Mouse (Mus musculus) megakaryocyte, embryonic 14.5 days (primary cell): ENCODE data around the gene Vamp8. TPM values are rescaled to one million over a fixed set of nuclear protein-coding genes. Genes with fewer than 3 reads are reported as not detected.

Experiments
- H3K27me3 ChIP-seq: replicated peaks from 2 replicates; pipeline ENCODE3; 2012; ENCODE audit warnings: inconsistent platforms
- H3K36me3 ChIP-seq: replicated peaks from 2 replicates; pipeline ENCODE3; 2012; ENCODE audit warnings: low read length, inconsistent platforms, mixed read lengths
- H3K4me1 ChIP-seq: 2 replicates; pipeline ENCODE4 v1.6.1; 2012; ENCODE audit warnings: inconsistent platforms
- H3K4me3 ChIP-seq: replicated peaks from 2 replicates; pipeline ENCODE3; 2012; ENCODE audit warnings: moderate library complexity, mild to moderate bottlenecking, inconsistent platforms
- H3K9me3 ChIP-seq: 2 replicates; pipeline ENCODE4 v1.6.1; 2012; ENCODE audit warnings: inconsistent platforms
- FLI1 ChIP-seq: IDR thresholded peaks from 2 replicates; pipeline ENCODE4 v1.6.1; 2012; ENCODE audit warnings: low read length, inconsistent platforms, mixed read lengths
- GATA1 ChIP-seq: IDR thresholded peaks from 3 replicates; pipeline ENCODE4 v1.6.1; 2012; ENCODE audit warnings: mixed read lengths, low read length, inconsistent platforms, borderline replicate concordance
- polyA plus RNA-seq: library from polyadenylated mRNA; stranded (reverse); fragments of >175 nt; gene quantifications from 2 replicates; pipeline ENCODE4 v1.2.3, GENCODE M21; 2012; ENCODE audit warnings: low replicate concordance; ENCODE audit not compliant: insufficient read depth

Vamp8 gene
- polyA plus RNA-seq, 1 experiment, result 174 TPM

DNA sequence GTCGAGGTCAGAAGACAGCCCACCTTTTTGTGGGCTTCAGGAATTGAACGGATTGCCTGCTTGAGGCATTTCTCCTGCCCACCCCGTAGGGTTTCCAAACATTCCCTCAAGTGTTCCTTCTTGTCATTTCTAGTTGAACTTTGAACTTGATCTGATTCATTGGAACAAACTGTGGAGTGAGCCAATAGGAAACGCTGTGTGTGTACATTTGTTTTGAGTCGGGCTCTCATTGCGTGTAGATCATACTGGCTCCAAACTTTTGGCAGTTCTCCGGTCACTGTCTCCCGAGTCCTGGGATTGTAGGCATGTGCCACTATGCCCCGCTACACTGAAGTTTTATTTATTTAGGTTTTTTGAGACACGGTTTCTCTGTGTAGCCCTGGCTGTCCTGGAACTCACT is 30.4 kb upstream of the Vamp8 start:
- no peaks in the 10 kb centered on the region for H3K27me3 ChIP-seq
- TF ChIP-seq GATA1, result no peak
- TF ChIP-seq FLI1, result no peak
- H3K4me3 ChIP-seq, result no peak overlapping the region
- peaks cover 34% of the 10 kb centered on the region for H3K4me1 ChIP-seq
- peaks cover 97% of the 10 kb centered on the region for H3K36me3 ChIP-seq
- peaks cover 14% of the 10 kb centered on the region for H3K9me3 ChIP-seq

DNA sequence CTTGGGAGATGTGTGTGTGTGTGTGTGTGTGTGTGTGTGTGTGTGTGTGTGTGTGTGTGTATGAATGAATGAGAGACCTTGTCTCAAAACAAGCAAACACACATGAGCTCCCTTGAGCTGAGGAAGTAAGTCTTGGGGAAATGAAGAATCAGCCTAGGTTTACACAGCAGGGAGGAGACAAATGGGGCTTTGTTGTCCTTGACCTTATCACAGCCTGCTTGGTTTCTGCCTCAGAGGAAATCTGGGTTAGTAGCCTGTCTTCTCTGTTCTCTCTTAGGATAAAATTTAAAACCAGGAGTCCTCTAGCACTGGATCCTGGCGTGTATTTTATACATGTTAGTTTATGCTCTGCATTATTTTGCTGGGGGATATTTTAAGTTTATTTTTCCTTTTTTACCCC is 29.3 kb upstream of the Vamp8 start:
- Histone ChIP-seq H3K27me3 (no peaks in the 10 kb centered on the region), H3K36me3 (peaks cover 90% of the 10 kb centered on the region), H3K4me1 (peaks cover 45% of the 10 kb centered on the region), H3K9me3 (peaks cover 3% of the 10 kb centered on the region; the same call in 1 of the 2 replicates), H3K4me3 (no peak overlapping the region)
- TF ChIP-seq FLI1 (no peak), GATA1 (no peak)

DNA sequence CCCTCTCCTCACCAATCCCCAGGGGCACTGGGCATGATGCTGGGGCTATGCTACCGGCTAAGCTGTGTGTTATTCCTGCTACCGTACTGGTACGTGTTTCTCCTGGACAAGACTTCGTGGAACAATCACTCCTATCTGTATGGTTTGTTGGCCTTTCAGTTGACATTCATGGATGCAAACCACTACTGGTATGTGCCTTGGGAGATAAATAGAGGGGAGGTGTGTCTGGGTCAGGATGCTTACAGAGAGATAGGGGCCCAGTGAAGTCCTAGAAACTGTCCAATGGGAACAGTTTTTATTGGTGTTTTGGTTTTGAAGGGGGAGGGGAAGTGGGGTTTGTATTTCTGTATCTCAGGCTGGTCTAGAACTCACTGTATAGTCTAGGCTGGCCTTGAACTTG is 27.8 kb upstream of the Vamp8 start:
- no peaks in the 10 kb centered on the region for H3K27me3 ChIP-seq
- H3K36me3 ChIP-seq, result peaks cover 75% of the 10 kb centered on the region
- H3K4me3 ChIP-seq, result no peak overlapping the region
- no peak for TF ChIP-seq FLI1
- no peak for TF ChIP-seq GATA1
- no peaks in the 10 kb centered on the region for H3K9me3 ChIP-seq
- peaks cover 57% of the 10 kb centered on the region for H3K4me1 ChIP-seq

DNA sequence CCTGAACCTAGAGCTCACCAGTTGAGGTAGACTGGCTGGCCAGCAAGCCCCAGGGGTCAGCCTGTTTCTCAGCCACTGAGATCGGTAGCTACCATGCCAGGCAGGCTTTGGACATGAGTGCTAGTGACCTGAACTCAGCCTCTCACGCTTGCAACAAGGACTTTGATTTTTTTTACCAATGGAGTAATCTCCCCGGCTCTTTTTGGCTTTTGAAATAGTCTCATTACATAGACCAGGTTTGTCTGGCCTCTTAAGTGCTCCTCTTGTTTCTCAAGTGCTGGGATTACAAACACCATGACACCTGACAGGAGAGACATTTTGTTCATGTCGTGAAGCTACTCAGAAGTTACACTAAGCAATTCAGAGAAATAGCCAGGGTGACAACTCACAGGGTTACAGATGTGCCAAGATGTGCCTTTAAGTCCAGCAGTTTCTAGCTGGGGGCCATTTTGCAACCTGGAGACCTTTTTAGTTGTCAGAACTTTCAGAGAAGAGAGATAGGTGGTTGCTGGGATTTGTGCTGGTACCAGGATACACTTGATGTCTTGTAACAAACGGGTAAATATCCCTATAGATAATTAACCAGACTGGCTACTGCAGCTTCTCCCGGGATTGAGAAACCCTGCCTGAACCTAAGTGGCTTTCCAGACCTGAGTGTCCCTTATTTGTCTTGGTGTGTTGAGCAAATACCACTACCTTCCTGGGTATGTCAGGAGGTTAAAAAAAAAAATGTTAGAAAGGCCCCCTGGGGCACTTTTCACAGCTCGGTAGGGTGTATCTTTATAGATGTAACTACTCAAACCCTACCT is 25.7 kb upstream of the Vamp8 start:
- H3K27me3 ChIP-seq, result no peaks in the 10 kb centered on the region
- no peaks in the 10 kb centered on the region for H3K9me3 ChIP-seq
- H3K36me3 ChIP-seq, result peaks cover 54% of the 10 kb centered on the region
- no peak overlapping the region for H3K4me3 ChIP-seq
- TF ChIP-seq FLI1 (no peak), GATA1 (no peak)
- H3K4me1 ChIP-seq, result peaks cover 57% of the 10 kb centered on the region

DNA sequence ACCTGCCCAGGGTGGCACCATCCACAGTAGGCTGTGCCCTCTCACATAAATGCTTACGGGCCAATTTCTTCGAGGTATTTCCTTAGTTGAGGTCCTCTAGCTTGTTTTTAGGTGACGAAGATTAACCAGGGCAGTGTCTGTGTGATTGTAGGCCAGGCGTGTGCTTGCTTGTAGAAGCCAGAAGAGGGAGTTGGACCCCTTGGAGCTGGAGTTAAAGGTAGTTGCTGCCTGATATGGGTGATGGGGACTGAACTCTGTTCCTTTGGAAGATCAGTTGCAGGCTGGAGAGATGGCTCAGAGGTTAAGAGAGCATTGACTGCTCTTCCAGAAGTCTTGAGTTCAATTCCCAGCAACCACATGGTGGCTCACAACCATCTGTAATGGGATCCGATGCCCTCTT is 24.7 kb upstream of the Vamp8 start:
- Histone ChIP-seq H3K36me3 (peaks cover 44% of the 10 kb centered on the region), H3K4me3 (peak overlapping the region; percentile 99), H3K4me1 (peaks cover 61% of the 10 kb centered on the region), H3K9me3 (no peaks in the 10 kb centered on the region), H3K27me3 (no peaks in the 10 kb centered on the region)
- TF ChIP-seq FLI1 (no peak), GATA1 (no peak)

DNA sequence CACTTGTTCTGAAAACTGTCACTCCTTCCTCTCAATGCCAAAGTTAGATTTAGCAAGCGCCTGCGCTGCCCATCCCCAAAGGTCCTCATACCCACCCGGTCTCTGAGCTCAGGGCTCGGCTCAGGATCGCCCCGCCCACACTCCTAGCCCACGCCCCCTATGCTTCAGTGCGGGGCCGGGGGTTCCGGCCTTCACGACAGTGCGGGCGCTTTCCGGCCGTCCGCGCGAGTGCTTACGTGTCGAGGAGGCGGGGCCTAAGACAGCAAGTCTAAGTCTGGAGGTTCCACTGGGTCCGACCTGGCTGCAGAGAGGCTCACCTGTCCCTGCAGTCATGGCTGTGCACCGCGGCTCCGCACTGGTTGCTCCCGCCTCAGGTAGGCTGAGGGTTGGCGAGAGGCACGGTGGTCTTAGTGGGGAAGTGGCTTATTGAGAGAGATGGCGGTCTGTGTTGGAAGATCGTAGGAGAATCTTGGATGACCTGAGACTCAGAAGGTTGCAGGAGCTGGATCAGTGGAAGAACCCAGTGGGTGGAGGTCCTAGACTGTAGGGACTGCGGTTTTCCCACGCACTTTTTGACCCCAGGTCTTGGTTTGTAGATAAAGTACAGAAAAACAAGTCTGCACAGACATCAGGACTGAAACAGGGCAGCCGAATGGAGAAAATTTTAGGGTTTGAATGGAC is 23.7 kb upstream of the Vamp8 start, which contains the start of gene Ggcx:
Gene Ggcx (plus strand): TSS at position 233 of the 681 bp plus-strand sequence.
- H3K4me1 ChIP-seq, result peaks cover 63% of the 10 kb centered on the region

DNA sequence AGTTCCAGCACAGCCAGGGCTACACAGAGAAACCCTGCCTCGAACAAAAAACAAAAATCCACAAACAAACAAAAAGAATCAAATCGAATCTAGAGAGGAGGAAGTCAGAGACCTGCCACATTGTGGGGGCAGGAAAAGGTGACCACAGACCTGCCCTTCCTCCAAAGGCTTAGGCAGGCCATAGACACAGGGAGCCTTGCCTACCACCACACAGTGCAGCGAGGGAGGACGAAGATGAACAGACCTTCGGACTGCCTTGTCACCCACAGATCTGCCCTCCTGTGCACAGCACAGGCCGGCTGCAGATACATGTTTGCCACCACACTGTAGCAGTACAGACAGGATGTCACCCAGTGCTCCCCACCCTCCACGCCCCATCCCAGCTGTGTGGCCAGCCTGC is 20.0 kb upstream of the Vamp8 start:
- H3K36me3 ChIP-seq, result peaks cover 6% of the 10 kb centered on the region
- no peaks in the 10 kb centered on the region for H3K9me3 ChIP-seq
- TF ChIP-seq FLI1 (no peak), GATA1 (no peak)
- peaks cover 51% of the 10 kb centered on the region for H3K4me1 ChIP-seq
- no peaks in the 10 kb centered on the region for H3K27me3 ChIP-seq
- H3K4me3 ChIP-seq, result peak overlapping the region; percentile 76

More for the DNA sequence above, 23.7 kb upstream of the Vamp8 start, which contains the start of gene Ggcx:
- Histone ChIP-seq H3K27me3 (no peaks in the 10 kb centered on the region), H3K4me3 (peak within 1 kb of the TSS; percentile 99), H3K36me3 (peaks cover 34% of the 10 kb centered on the region), H3K9me3 (no peaks in the 10 kb centered on the region)
- TF ChIP-seq GATA1, result no peak
- no peak for TF ChIP-seq FLI1

DNA sequence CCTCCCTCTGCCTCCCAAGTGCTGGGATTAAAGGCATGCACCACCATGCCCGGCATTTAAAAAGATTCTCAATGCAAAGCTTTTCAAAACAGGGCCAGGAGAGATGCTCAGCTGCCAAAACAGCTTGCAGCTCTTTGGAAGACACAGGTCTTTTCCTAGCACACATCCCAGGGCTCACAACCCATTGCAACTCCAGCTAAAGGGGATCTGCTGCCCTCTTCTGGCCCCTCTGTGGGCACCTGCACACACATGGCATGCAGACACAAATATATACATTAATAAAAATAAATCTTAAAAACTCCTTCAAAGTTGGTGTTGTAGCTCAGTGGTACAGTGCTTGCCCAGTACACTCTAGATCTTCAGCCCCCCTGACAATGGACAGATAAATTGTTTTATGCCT is 19.5 kb upstream of the Vamp8 start:
- Histone ChIP-seq H3K4me1 (peaks cover 51% of the 10 kb centered on the region), H3K27me3 (no peaks in the 10 kb centered on the region), H3K36me3 (peaks cover 10% of the 10 kb centered on the region), H3K4me3 (no peak overlapping the region), H3K9me3 (no peaks in the 10 kb centered on the region)
- no peak for TF ChIP-seq FLI1

DNA sequence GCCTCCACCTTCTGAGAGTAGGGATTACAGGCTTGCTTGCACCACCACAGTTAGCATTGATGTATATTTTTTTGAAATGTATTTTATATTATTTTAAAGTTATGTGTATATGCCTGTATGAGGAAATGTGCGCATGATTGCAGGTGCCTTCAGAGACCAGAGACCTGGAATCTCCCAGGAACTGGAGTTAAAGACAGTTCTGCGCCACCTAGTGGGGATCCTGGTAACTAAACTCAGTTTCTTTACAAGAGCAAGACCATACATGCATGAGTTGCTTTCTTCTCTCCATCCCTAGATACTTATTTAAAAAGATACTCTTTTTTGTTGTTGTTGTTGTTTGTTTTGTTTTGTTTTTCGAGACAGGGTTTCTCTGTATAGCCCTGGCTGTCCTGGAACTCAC is 19.1 kb upstream of the Vamp8 start:
- TF ChIP-seq GATA1 (no peak), FLI1 (no peak)
- no peaks in the 10 kb centered on the region for H3K9me3 ChIP-seq
- H3K27me3 ChIP-seq, result no peaks in the 10 kb centered on the region
- H3K4me3 ChIP-seq, result no peak overlapping the region
- H3K4me1 ChIP-seq, result peaks cover 48% of the 10 kb centered on the region
- peaks cover 12% of the 10 kb centered on the region for H3K36me3 ChIP-seq

DNA sequence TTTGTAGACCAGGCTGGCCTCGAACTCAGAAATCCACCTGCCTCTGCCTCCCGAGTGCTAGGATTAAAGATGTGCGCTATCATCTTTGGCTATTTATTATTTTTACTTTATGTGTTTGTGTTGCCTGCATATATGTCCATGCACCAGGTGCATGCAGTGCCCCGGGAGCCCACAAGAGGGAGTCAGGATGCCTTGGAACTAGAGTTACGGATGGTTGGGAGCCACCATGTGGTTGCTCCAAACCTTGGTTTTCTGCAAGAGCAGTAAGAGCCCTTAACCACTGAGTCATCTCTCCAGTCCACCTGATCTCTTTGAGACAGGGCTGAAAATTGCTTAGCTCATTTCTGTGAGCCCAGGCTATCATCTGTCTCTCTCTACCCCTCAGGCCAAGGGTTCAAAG is 16.6 kb upstream of the Vamp8 start:
- no peaks in the 10 kb centered on the region for H3K9me3 ChIP-seq
- H3K36me3 ChIP-seq, result peaks cover 12% of the 10 kb centered on the region
- no peaks in the 10 kb centered on the region for H3K27me3 ChIP-seq
- peaks cover 44% of the 10 kb centered on the region for H3K4me1 ChIP-seq
- TF ChIP-seq GATA1, result no peak
- no peak for TF ChIP-seq FLI1
- H3K4me3 ChIP-seq, result no peak overlapping the region
